Mouse (Mus musculus) right cerebral cortex, postnatal 14 days (tissue): ENCODE results near the gene Slc39a5.

ENCODE experiments used
- DNase-seq: peaks from one replicate; pipeline ENCODE4 v3.0.0; 2022

The Slc39a5 gene

DNA sequence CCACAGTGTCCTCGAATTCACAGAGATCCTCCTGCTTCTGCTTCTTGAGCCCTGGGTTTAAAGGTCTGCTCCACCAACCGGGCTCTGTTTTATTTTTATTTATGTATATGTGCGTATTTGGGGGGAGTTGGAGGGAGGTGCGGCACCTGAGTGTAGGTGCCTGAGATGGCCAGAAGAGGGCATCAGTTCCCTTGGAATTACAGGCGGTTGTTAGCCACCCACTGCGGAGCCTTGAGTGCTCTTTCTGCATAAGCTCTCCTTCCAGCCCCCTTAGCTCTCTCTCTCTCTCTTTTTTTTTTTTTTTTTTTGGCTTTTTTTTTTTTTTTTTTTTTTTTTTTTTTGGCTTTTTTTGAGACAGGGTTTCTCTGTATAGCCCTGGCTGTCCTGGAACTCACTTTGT is 26.6 kb downstream of the Slc39a5 start:
- no peak for DNase-seq

DNA sequence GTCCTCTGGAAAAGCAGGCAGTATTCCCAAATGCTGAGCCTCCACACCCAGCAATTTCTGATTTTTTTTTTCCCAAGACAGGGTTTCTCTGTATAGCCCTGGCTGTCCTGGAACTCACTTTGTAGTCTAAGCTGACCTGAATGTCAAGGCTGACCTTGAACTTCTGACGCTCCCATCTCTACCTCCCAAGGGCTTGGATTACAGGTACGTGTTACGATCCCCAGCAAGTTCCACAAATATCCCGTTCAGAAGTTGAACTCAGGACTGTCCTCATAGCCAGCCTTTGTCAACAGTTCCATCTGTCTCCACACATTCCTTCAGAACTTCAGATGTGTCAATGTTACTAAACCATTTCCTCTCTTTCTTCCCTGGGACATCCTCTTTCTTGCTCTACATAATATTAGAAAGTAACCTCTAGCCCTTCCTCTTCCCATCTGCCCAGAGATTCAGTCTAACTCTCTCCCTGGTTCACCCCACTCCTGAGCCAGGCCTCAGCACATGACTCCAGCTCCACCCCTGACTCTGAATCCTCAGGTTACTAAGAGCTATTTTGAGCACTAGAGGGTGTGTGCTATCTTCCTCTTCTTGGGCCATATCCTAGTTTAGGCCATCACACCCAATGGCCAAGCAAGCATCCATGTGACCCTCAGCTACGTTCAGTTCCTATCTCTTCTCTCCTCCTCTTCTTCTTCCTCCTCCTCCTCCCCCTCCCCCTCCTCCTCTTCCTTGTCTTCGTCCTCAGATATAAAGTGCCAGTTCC is 27.9 kb downstream of the Slc39a5 start:
- no peak for DNase-seq

DNA sequence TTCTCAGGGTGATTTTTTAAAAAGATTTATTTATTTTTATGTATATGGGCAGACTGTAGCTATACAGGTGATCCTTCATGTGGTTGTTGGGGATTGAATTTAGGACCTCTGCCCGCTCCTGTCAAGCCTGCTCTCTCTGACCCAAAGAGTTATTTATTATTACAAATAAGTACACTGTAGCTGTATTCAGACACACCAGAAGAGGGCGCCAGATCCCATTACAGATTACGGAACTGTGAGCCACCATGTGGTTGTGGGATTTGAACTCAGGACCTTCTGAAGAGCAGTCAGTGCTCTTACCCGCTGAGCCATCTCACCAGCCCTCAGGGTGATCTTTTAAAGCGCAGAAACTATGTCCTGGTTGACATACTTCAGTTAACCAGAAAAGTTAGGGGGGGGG is 28.9 kb downstream of the Slc39a5 start:
- DNase-seq, result no peak

DNA sequence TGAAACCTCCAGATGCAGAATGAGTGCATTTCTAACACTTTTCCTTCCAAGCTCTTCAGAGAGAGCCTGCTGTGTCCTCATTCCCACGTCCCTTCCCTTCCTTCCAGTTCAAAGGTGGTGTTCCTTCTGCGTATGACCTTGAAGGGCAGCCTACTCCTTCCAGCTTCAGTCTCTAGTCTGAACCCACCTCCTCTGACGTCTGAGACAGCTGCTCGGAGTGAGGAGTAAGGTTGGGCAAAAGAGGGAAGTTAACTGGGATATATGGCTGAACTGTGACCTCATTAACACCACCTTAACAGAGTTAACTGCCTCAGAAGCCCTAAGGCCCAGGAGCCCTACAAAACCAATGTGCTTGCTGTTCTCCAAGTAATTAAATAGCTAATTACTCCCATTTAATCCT is 30.4 kb downstream of the Slc39a5 start:
- no peak for DNase-seq

DNA sequence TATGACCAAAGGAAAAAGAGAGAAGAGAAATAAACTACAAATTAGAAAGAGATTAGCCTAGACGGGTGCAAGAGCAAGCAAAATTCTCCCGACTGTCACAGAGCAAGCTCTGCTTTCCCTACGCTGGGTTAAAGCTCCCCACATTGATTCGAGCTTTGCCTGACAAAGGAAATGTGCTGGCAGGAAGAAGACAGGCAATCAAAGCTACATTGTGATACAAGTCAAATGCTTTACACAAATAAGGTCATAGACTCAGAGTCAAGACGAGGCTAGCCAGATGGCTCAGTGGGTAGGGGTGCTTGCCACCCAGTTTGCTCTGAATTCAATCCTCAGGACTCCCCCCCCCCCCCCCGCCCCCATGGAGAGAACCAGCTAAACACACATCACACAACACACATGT is 31.0 kb downstream of the Slc39a5 start:
- DNase-seq, result no peak

DNA sequence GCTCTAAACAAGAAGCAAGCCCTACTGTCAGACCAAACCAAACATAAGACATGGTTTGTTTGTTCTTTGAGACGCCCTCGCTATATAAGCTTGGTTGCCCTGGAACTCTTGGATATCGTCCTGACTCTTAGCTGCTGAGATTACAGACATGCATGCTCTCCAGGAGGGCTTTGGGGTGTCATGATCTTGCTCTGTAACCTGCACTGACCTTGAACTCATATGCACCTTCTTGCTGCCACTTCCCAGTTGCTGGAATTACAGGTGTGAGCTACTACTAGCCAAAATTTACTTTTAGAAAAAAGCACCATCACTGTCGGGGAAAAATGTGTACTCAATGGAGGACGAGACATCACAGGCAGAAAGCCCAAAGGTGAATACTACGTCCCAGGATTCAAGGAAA is 31.4 kb downstream of the Slc39a5 start:
- DNase-seq, result no peak

DNA sequence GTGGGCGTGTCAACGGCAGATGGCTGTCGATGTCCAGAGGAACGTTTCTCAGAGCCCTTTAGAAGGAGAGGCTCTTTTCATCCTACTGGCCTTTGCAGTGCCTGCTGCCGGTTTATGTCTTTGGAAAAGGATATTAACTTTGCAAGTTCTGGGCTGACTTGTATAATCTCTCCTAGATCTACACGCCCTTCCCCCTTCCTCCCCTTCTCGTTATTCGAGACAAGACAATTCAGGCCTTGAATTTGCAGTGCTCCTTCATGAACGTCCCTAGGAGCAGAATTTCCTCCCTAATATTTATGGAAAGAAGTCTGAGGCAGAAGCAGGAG is 31.8 kb downstream of the Slc39a5 start:
- no peak for DNase-seq

DNA sequence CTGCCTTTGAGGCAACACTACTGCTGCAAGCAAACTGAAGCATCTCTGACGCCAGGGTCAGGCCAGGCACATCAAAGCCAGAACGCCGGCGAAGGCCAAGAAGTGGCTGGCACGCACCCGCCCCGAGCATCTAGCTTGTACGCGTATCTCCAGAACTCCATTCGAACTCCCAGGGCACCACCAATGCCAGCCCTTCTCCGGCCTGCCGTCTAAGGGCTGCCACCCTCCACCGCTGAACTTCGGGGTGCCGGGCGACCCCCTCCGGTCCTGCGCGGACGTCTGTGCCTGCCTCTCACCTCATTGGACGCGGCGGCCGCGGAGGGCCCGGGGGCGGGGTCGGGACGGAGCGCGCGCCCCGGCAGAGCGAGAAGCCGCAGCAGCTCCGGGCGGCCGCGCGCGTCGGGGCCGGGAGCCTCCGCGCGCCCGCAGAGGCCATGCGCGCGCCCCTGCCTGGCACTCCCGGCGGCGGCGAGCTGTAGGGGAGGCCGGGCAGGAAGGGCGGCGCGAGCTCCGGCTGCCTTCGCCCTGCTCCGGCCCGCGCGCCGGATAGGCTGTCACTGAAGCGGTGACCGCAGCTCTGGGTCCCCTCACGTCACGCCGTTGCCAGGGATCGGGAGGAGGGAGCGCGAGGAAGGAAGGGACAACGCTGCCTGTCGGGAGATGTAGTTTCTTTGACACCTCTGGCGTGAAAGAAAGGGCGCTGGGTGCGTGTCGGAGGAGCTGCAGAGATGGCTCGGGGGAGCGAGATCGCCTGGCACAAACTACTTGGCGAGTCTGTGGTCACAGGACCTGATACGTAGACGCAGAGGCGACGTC is 32.4 kb downstream of the Slc39a5 start, which contains the start of gene Coq10a:
Gene Coq10a, minus strand, starts transcription at position 596 of the 816 bp plus-strand sequence.
- peak; percentile 88 for DNase-seq

DNA sequence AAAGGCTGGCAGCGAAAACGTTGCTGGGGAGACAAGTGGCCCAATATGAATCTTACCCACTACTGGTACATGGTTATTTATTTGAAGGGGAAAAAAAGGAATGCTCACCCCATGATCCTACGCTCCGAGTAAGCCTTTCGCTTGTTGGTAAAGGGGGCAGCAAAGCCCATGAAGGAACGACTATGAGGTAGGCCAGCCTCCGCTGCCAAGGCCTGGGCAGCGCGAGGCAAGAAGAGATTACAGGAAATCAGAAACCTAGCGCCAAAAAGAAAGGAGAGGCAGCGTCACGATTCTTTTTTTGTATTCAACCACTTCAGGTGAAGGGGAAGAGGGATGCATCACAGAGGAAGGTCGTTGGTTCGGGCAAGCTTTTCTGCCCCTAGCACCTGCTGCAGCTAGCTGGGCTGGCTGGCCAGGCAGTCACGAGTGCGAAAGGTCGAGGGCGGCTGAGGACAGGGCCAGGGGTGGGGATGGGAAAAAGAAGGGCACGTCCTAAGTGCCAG is 33.1 kb downstream of the Slc39a5 start:
- no peak for DNase-seq

DNA sequence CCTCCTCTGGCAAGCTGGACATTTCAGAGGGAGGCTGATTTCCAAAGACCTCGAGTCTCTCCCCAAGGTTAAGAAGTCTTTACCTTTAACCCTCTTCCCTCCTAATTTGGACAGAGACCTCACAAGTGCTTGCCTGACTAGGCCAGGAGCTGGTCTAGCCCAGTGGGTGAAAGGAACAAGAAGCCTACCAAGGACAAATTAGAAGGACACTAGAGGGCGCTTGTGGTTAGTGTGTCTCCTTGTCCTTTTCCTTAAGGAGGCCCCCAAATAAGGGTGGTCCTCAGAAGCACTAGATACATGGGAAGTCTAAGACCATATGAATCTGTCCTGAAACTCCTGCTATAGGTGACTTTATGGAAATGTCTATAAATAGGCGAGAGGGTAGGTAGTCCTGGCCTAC is 38.5 kb downstream of the Slc39a5 start:
- DNase-seq, result no peak

DNA sequence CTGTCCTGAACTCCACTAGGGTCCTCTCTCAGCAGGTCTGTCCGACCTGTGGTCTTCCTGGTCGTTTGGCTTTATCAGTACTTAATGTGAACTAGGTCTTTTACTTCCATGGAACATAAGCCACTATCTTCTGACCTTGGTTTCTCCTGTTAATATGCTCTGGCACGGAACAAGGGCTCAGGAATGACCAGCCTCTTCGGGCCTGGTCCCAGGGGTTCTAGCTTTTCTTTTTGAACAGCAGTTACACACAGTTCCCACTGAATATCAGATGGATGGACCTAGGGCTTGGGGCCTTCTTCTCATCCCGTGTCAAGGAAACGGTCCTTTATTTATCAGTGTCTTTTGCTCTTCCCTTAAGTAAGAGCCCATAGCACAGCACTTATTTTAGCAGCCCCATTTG is 39.2 kb downstream of the Slc39a5 start:
- DNase-seq, result no peak

DNA sequence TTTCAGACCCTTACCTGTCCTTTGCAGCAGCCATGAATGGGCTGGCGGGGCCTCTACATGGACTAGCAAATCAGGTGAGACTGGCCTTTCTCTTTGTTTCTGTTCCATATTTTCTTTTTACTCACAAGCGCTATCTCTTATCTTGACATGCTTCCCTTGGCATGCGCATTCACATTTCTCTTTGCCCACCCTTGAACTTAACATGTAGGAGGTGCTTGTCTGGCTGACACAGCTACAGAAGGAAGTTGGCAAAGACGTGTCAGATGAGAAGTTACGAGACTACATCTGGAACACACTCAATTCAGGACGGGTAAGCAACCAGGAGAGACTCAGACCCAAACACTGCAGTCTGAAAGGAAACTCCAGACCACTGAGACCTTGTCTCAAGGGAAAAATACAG is 41.8 kb downstream of the Slc39a5 start:
- no peak for DNase-seq

DNA sequence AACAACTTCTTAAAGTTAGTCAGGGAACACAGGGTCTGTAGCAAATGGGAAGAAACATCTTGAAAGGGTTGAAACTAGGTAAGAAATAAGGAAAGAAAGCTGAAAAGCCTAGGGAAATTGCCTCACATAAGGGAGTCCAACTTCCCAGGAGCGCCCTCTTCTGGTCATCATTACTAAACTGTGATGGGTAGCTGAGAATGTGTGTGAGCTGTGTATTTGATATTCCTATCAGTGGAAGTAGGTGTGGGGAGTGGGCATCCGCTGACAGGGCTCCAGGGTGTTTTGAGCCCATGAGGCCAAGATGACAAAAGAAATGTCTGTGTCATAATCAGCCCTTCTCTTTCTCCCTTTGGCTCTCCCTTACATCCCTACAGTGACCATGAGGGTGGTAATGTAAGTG is 42.2 kb downstream of the Slc39a5 start:
- DNase-seq, result peak; percentile 69

DNA sequence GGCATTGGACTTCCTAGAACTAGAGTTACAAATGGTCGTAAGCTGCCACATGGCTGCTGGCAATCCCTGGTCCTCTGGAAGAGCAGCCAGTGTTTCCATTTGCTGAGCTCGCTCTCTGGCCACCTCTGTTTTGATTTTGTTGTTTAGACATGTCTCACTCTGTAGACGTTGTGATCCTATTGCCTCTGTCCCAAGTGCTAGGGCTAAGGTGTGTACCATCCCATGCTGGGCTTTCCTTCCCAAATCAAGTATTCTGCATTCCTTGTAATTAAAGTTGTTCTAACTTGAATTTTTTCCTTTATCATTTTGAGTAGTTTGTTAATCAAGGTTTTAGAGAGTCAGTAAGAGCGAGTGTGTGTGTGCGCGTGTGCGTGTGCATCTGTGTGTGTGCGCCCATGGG is 53.5 kb downstream of the Slc39a5 start:
- DNase-seq, result no peak
